Mouse (Mus musculus) skeletal muscle tissue, adult 2 months (tissue): ENCODE results near the gene Snx29.

ENCODE experiments used
- DNase-seq: peaks from one replicate; pipeline ENCODE4 v3.0.0-alpha.2; 2012; ENCODE audit warnings: low read depth, low spot score

The Snx29 gene

DNA sequence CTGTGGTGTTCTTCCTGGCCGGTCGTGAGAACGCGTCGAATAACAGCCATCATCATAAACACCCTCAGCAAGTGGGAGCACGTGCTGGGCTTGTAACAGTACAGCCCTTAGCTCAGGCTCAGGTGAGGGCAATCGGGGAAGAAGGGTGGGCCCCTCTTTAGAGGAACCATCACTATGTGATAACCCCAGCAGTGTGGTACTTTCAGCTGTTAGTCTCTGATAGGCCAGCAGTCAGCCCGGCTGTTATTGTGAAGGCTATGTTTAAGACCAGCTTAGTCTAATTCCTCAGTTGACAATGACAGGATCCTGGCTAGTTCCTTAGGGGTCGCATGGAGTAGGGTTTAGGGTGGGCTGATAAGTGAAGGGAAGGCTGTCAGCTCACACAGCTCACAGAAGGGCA is 362.6 kb downstream of the Snx29 start:
- no peak for DNase-seq

DNA sequence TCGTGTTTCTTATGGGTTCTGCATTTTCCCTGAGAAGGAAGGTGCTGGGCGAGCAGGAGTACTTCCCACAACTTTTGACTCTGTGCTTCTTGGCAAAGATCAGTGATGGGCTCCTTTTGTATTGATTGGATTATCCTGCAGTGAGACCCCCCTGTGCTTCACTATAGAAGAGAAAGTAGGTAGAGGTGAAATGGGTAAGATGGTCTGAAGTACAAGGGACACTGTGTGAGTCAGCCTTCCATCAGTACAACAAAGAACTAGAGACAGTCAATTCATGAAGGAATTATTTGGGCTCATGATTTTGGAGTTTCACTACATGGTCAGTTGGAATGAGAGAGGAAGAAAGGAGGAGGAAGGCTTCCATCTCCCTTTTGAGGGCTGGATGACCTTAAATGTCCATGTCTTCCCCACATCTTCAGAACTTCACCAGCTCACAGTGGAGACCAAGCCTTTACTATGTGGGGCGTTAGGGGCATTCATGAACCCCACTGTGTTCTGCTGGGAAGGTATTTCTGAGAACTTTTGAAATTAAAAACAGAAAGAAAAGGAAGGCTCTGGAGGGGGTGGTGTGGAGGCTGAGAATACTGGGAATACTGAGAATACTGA is 363.1 kb downstream of the Snx29 start:
- no peak for DNase-seq

- no peak for DNase-seq
These were observed 365.1 kb downstream of the Snx29 start for GRCm38 (mm10) chr16:11687836-11688235.

GRCm38 (mm10) chr16:11688281-11689005 is 365.7 kb downstream of the Snx29 start:
- no peak for DNase-seq

GRCm38 (mm10) chr16:11690097-11690496 is 367.4 kb downstream of the Snx29 start:
- DNase-seq: peak; percentile 53

DNA sequence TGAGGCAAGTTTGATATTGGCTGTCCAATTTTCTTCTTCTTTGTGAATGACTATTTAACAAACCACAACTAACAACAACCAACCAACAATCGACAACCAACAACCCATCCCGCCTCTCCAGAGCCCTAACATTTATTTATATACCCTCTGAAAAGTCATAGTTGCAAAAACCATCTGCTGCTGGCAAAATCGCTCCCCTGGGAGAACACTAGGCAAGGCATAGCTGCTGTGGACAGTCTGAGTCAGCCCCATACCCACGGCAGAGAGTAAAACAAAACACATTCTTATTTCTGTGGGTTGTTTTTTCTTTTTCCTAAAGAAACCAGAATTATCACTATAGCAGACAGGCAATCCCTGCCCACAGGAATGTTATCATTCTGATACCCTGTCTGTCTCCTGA is 368.0 kb downstream of the Snx29 start:
- DNase-seq: no peak

- DNase-seq: no peak
These were observed 368.9 kb downstream of the Snx29 start for GRCm38 (mm10) chr16:11691487-11692200.

DNA sequence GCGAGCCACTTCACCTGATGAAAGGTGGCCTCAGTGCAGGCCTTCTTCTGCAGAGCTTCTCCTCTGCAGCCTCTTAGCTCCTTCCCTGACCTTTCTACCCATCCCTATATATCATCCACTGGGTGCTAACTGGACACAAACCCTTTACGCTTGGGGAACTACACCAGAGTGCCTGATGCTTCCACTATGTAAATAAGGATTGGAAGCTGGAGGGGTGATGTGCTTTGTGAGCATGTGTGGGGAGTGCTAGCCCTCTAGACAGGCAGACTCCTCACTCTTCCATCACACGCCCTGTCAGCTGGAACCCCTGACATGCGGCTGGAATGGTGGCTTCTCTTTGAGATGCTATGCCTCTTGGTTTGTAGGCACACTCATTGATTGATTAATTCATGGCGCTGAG is 370.0 kb downstream of the Snx29 start:
- DNase-seq: no peak

DNA sequence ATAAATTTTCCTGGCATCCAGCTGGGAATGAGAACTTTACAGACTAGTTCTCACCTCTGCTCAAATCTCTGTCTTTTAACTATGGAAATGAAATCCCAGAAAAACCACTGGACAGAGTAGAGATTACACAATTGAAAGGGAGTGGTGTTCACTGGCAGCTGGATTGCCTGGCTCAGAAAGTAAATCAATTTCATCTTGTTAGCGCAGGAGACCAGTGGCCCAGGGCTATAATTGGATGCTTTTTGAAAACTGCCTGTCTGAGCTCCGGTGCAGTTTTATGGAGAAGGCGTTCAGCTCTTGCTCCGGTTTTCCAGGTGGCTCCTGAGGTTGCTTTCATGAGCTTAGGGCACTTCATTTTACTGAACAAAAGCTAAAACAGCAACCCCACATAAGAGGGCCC is 371.7 kb downstream of the Snx29 start:
- no peak for DNase-seq

DNA sequence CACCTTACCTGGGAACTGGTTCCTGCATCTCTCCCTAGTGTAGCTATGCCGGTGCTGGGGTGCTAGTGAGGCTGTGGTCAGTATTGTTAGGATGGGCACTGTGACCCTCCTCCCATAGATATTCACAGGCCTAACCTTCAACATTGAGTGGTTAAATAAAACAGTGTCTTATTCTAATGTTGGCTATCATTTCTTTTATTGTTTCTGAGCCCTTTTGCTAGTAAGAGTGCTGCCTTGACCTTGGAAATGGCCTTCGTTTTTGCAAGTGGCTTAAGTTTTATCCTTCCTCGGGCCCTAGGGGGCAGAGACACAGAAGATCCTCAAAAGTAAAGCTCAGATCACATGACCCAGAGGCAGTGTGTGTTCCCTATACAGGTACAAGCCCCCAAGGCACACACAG is 374.1 kb downstream of the Snx29 start:
- DNase-seq: no peak

DNA sequence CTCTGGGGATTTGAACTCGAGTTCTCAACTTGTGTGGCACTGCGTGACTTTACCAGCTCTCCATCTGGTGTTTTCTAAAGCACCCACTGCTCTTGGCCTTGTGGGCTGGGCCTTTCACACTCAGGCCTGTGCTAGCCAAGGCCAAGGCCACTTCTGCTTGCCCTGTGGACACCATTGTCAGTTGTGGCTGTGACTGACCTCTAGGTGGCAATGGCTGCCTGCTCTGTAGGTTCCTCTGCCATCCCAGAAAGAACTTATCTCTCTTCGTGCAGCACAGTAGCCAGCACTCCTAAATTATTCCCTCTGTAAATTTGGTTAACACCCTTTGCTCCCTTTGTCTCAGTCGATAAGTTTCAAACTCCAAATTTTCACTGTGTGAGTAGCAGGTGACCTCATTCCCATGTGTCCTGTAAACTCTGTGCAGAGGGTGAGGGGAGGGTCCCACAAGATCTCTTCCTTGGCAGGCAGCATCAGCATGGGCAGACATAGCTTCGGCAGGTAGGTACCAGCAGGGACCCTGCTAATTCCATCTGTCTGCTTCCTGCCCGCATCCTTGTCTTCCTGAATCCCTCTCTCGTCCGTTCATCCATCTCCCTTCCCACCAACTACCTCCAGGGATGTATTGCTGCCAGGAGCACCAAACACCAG is 375.1 kb downstream of the Snx29 start:
- peak; percentile 33 for DNase-seq

- no peak for DNase-seq
These were observed 378.9 kb downstream of the Snx29 start for GRCm38 (mm10) chr16:11701579-11701978.

DNA sequence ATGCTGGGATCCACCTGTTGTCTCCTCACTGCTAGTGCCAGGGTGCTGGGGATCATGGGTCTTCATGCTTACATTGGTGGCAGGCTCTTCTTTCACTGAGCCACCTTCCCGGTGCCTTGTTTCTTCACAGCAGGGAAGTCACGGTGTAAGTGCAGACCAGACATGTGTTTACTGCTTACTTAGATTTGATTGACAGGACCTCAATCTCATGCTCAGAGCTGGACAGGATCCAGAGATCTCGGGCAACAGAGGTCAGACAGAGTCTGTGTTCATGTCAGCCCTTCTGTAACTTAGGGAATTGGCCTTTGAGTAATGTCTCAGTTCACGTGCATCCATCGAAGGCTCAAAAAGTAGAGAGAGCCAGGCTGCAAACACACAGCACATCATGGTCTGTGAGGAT is 381.4 kb downstream of the Snx29 start:
- DNase-seq: peak; percentile 67

DNA sequence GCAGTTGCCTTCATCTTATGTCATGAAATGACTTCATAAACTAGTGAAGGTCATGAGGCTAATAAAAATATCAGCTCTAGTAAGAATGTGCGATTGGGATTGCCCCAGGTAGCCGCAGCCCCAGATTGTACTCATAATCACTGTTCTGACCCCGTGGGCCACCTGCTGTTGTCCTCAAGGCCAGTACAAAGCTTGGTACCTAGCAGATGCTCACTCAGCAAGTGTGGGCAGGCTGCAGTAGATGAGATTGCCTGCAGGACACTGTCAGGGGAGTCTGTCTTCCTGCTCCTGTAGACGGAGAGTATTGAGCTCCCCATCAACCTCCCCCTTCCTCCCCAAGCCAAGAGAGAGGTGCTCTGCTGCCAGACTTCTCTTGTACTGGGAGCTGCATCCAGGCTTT is 382.7 kb downstream of the Snx29 start:
- DNase-seq: no peak

GRCm38 (mm10) chr16:11708097-11708496 is 385.4 kb downstream of the Snx29 start:
- DNase-seq: no peak

GRCm38 (mm10) chr16:11709382-11709781 is 386.7 kb downstream of the Snx29 start:
- DNase-seq: no peak

DNA sequence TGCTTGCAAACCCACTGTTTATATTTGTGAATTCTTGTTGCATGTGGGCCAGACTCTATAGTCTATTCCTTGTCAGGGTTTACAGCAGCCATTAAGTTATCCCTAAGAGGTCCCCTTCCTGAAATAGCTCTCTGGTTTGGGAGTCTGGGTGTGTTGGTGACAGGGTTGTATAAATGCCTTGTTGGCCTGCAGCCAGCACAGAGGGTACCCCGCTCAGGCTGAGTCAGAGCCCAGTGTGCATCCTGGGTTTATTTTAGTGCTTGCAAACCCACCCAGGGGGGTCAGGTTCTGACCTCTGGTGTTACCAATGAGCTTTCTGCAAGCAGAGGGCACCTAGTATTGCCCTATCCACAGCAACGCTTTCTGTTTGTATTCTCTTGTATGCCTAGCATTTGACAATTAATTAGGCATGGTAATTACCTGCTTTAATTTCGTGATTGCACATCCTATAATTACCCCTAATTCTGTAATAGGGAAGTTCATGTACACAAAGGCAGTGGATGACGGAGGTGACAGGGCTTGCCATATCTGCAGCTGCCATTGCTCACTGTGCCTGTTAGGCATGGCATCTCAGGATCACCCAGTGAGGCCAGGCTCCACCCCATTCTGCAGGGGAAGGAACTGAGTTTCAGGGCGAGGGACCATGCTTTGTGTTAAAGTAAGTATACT is 387.4 kb downstream of the Snx29 start:
- no peak for DNase-seq

DNA sequence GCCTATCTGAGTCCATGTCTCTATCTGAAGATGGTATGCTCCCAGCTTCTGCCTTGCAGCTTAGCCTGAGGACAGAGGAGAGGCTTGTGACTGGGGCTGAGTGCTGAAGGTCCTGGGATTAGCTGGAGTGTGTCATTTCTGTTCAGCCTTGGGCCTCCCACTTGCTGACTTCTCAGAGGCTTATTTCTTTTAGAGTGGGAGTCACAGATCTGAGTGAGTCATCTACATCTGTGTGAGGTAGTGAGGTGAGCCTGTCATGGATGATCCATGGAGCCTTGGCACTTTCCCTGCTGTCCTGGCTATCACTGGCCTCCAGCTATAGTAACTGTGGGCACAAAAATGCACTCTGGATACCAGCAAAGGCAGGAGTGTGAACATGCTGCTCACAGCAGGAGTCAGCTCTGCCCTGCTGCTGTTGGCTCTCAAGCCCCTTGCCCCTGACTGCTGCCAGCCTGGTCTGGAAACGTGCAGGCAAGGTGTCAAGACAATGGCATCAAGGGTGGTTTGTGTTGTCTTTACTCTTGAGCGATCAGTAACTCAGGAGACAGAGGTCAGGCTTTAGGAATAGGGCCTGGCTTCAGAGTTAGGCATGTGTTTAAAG is 390.7 kb downstream of the Snx29 start:
- no peak for DNase-seq

DNA sequence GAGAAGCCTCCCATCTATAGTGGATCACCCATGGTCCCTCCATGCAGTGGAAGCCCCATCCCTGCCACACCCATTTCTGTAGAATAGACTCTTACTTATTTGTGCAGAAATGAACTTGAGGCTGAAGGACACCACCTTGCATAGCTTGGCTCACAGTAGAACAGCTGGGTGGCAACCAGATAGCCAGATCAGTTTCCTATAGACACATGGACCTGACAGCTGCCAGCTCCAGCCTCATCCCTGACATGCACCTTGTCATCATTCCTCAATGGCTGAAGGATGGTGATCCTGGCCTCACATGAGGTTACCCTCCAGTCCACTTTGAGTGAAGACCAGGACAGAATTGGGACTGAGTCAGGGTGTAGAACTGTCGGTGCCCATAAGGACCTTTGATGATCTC is 394.2 kb downstream of the Snx29 start:
- no peak for DNase-seq

DNA sequence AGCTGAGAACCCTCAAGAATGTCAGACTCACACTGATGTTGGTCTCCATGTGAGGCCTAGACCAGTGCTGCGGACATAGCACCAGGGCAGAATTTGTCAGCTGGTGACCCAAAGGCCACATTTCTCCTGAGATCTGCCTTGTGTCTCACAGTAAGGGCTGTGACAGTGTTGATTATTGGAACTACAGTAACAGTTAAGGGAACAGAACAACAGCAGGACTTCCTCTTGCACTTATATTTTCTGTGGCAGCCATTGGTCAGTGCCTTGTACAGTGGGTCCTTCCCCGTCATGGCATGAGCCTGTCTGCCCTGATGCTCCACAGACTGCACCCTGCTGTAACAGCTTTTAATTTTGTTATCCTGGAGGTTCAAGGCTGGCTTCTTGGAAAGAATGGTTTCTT is 403.2 kb downstream of the Snx29 start:
- DNase-seq: no peak

GRCm38 (mm10) chr16:11727331-11727730 is 404.6 kb downstream of the Snx29 start:
- DNase-seq: no peak
